Mouse (Mus musculus) thymus, adult 2 months (tissue): ENCODE results near the gene Ube2q2.
A peak's percentile ranks its signal among the peaks of the same experiment; 100 is the strongest.

Source experiments
- CTCF ChIP-seq: fragments of 200-500 bp; IDR thresholded peaks from 2 replicates; pipeline ENCODE4 v1.5.1; 2012; ENCODE audit warnings: mild to moderate bottlenecking, control low read depth, low read length, moderate library complexity, borderline replicate concordance; ENCODE audit not compliant: control insufficient read depth, poor library complexity, insufficient read depth; ENCODE audit errors: extremely low read depth
- POLR2A ChIP-seq: fragments of 200-500 bp; IDR thresholded peaks from 2 replicates; pipeline ENCODE4 v1.6.1; 2012; ENCODE audit warnings: mild to moderate bottlenecking, low read length, control low read depth, moderate library complexity; ENCODE audit not compliant: control insufficient read depth, poor library complexity, insufficient read depth; ENCODE audit errors: extremely low read depth

- 0 out of 2 replicates have a peak, but pooled peaks have one; percentile 29 for TF ChIP-seq CTCF
- peak; percentile 47; the same call in 1 of the 2 replicates for TF ChIP-seq POLR2A
Observed at GRCm38 (mm10) chr9:55208790-55209481, 60.3 kb downstream of the Ube2q2 start, which contains the start of gene Fbxo22.
